Mouse (Mus musculus) thymus, adult 18-20 months (tissue): ENCODE measurements around the gene Ttf2.

Source experiments
- DNase-seq, 2 experiments: peaks; one replicate each; pipeline ENCODE4 v3.0.0; 2022; ENCODE audit warnings: mixed read lengths in 2 of 2

The Ttf2 gene

GRCm38 (mm10) chr3:100973906-100974305 lies 4.4 kb upstream of the Ttf2 start:
- DNase-seq, result no peak

GRCm38 (mm10) chr3:100963849-100964542 lies 5.5 kb downstream of the Ttf2 start:
- no peak for DNase-seq

- no peak for DNase-seq
These were observed 8.0 kb downstream of the Ttf2 start for GRCm38 (mm10) chr3:100961501-100961900.

- no peak for DNase-seq
These were observed 8.5 kb downstream of the Ttf2 start for GRCm38 (mm10) chr3:100961007-100961406.

- DNase-seq, result no peak
These were observed 14.8 kb downstream of the Ttf2 start for GRCm38 (mm10) chr3:100954616-100955015.

- DNase-seq, result no peak
These were observed 17.9 kb downstream of the Ttf2 start for GRCm38 (mm10) chr3:100951531-100951930.

- no peak for DNase-seq
These were observed 22.2 kb downstream of the Ttf2 start for GRCm38 (mm10) chr3:100947286-100947685.

GRCm38 (mm10) chr3:100940496-100941037 lies 28.9 kb downstream of the Ttf2 start:
- DNase-seq, result no peak

GRCm38 (mm10) chr3:100938211-100938610 lies 31.3 kb downstream of the Ttf2 start:
- DNase-seq, result no peak

- no peak for DNase-seq
These were observed 33.3 kb downstream of the Ttf2 start for GRCm38 (mm10) chr3:100936201-100936600.

GRCm38 (mm10) chr3:100935521-100935920 lies 33.9 kb downstream of the Ttf2 start:
- DNase-seq, result no peak

GRCm38 (mm10) chr3:100932077-100932944 lies 37.2 kb downstream of the Ttf2 start:
- no peak for DNase-seq

GRCm38 (mm10) chr3:100931332-100932076 lies 38.0 kb downstream of the Ttf2 start:
- no peak for DNase-seq

GRCm38 (mm10) chr3:100925176-100925575 lies 44.3 kb downstream of the Ttf2 start:
- DNase-seq, result no peak

- no peak for DNase-seq
These were observed 45.3 kb downstream of the Ttf2 start for GRCm38 (mm10) chr3:100924065-100924732.

GRCm38 (mm10) chr3:100922506-100923375 lies 46.7 kb downstream of the Ttf2 start:
- DNase-seq, result no peak

GRCm38 (mm10) chr3:100921825-100922505 lies 47.5 kb downstream of the Ttf2 start, which contains the start of gene Trim45:
Trim45 (plus strand) TSS chr3:100922202.
- peak; percentile 96 to 98 for DNase-seq

- DNase-seq, result no peak
These were observed 48.8 kb downstream of the Ttf2 start for GRCm38 (mm10) chr3:100920611-100921140.

GRCm38 (mm10) chr3:100916844-100917243 lies 52.6 kb downstream of the Ttf2 start:
- no peak for DNase-seq

GRCm38 (mm10) chr3:100911498-100912213 lies 57.8 kb downstream of the Ttf2 start:
- no peak for DNase-seq
